Mouse (Mus musculus) heart, adult 9 months (tissue): Measurements from ENCODE around the gene Zfp30.

Experiments used
- DNase-seq, 2 experiments: peaks; one replicate each; pipeline ENCODE4 v3.0.0; 2022; ENCODE audit warnings: low spot score in 2 of 2

The Zfp30 gene

GRCm38 (mm10) chr7:29829804-29830203, 46.0 kb downstream of the Zfp30 start:
- no peak for DNase-seq

- DNase-seq, result no peak
Measured at GRCm38 (mm10) chr7:29836816-29837215, 53.0 kb downstream of the Zfp30 start.

- DNase-seq, result no peak
Measured at GRCm38 (mm10) chr7:29839256-29839655, 55.5 kb downstream of the Zfp30 start.

GRCm38 (mm10) chr7:29842105-29842504, 58.3 kb downstream of the Zfp30 start:
- no peak for DNase-seq
